Mouse (Mus musculus) bone marrow macrophage, adult 2 months (primary cell): ENCODE measurements at regions not wholly inside any gene's neighbourhood (a gene's known extent, or its start where the extent isn't known, plus 50 kb on each side); places are given as distances from the start of the nearest gene placed in this dataset.

Experiments
- CTCF ChIP-seq: IDR thresholded peaks from 2 replicates; pipeline ENCODE4 v1.5.1; 2012; ENCODE audit warnings: low read depth, mild to moderate bottlenecking, low read length, moderate library complexity
- POLR2A ChIP-seq: IDR thresholded peaks from 2 replicates; pipeline ENCODE4 v1.6.1; 2012; ENCODE audit warnings: mild to moderate bottlenecking, low read depth, low read length, borderline replicate concordance

DNA sequence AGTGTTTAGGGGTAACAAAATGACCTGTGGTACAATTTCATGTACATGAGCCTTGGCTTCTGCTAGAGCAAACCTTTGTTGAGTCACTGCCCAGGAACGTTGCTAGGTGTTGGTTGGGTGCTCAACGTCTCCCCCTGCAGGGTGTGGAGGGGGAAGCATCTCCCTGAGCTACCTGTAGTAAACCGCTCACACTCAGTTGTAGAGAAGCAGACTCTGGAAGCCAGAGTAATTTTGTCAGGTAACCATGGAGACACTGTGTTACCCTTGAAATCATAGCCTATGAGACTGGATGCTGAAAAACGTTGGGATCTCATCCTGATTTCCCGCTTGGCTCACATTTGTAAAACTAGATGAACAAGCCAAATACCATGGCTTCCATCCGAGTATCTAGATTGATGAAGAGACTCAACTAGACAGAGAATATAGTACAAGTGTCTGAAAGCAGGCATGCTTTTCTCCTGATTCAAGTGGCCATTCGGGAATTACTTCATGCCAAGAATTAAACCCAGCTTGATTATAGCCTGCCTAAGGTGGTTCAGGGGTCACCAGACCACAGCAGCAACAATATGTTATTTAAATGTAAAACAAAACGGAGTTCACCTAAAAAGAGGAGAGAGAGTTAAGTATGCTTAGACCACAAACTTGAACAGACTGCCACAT is 63.7 kb upstream of the Ctla4 start:
- TF ChIP-seq CTCF (peak; percentile 17; the same call in 1 of the 2 replicates), POLR2A (no peak)
